Mouse (Mus musculus): ENCODE measurements at regions not wholly inside any gene's neighbourhood (a gene's known extent, or its start where the extent isn't known, plus 50 kb on each side); places are given as distances from the start of the nearest gene placed in this dataset.

- H3K9ac ChIP-seq = no peak overlapping the region
- H3K4me2 ChIP-seq = peak overlapping the region; percentile 25
- H3K27me3 ChIP-seq = peaks cover 94% of the 10 kb centered on the region
- WGBS = under 1% methylated on average over 6 of the region's 6 CpGs
- no peaks in the 10 kb centered on the region for H3K9me3 ChIP-seq (replicated peaks)
- H3K27ac ChIP-seq = no peak overlapping the region
- H3K36me3 ChIP-seq (ENCODE audit: poor library complexity, severe bottlenecking) = no peaks in the 10 kb centered on the region
- no peak overlapping the region for H3K4me3 ChIP-seq
- peak; percentile 89 for ATAC-seq
- peaks cover 21% of the 10 kb centered on the region for H3K4me1 ChIP-seq
Measured at GRCm38 (mm10) chr13:72345647-72346133, 282.9 kb upstream of the Irx2 start.

DNA sequence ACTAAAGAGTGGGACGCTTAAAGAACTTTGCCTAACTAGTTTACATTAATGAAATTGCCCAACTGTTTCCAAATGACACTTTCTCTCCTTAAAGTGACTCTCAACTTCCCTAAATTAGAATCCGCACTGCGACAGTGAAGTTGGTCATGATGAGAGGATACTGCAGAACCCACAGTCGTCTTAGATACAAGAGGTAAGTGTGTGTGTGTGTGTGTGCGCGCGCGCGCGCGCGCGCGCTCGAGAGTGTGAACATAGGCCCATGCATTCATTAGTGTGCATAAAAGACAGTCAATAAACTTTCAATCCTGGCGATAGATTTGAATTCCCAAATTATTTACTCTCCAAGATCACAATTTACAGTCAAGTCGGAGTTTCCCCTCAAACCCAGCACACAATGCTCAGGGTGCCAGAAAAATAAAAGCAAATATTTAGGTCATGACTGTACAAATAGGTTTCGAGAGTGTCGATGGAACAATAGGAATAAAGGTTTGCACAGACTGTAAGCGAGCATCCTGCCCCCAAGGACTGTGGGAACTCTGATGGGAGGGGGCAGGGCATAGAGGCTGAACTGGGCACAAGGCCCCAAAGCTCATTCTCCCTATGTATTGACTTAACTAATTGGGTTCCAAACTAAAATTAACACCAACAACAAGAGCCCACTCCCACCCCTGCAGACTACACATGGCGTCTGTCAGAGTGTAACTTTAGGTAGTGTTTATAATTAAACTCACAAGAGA, 282.2 kb upstream of the Irx2 start:
- ATAC-seq = peak; percentile 42
- H3K36me3 ChIP-seq (ENCODE audit: poor library complexity, severe bottlenecking) = no peaks in the 10 kb centered on the region
- peaks cover 93% of the 10 kb centered on the region for H3K27me3 ChIP-seq
- H3K27ac ChIP-seq = no peak overlapping the region
- H3K4me2 ChIP-seq = peak overlapping the region; percentile 25
- WGBS = 8% methylated on average over 21 of the region's 21 CpGs
- H3K9me3 ChIP-seq (replicated peaks) = no peaks in the 10 kb centered on the region
- H3K4me1 ChIP-seq = peaks cover 21% of the 10 kb centered on the region
- no peak overlapping the region for H3K9ac ChIP-seq
- H3K4me3 ChIP-seq = no peak overlapping the region

DNA sequence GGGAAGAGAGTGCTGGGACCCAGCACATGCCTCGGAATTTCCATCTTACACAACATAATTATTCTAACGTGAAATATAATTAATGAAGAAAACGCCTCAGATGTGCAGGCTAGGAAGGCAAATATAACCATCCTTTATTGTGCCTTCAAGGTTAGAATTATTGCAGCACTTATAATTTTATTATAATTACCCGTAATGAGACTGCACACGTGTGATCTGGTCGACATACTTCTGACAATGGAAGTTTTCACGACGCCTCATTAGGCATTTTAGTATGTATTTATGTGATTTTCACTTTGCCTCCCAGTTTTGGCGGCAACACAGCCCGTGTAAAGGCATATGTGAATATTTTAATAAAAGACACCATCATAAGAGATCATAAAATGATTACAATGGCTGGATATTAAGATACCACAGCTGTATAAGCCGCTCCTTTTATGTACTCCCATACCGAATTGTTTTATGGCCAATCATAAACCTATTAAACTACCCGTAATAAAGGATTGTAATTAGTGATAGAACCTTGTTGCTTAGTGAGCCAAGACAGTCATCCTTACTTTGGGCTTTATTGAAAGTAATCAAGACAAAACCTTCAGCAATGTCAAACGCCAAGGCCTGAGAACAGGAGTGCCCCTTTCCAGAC, 281.6 kb upstream of the Irx2 start:
- peak; percentile 17; the same call in 1 of the 2 replicates for ATAC-seq
- Histone ChIP-seq H3K9ac (no peak overlapping the region), H3K9me3 (replicated peaks) (no peaks in the 10 kb centered on the region), H3K4me1 (peaks cover 21% of the 10 kb centered on the region), H3K36me3 (ENCODE audit: poor library complexity, severe bottlenecking) (no peaks in the 10 kb centered on the region), H3K4me3 (no peak overlapping the region), H3K27ac (no peak overlapping the region), H3K27me3 (peaks cover 93% of the 10 kb centered on the region), H3K4me2 (no peak overlapping the region)
- WGBS = 71% methylated on average over 14 of the region's 14 CpGs

DNA sequence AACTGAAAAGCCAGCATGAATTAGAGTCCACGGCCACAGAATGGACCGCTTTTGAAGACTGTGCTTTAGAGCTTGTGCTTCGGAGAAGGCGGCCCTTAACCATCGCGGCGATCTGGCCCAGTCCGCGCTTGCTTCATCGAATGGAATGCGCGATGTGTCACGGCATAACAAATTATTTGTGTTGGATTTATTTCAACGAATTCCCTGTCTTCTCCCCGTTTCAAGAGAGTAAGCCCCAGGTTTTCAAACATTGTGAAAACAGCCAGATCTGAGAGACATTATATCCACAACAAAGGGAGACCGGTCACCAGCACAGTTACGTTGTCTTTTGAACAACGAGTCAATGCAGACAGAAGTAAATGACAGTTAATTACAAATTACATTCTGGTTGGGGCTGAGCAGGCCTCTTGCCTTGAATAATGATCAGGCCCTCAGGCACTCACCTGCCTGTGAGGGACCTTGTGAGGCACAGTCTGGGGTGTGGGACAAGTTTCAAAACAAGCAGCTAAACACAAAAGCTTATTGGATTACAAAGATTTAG, 275.9 kb upstream of the Irx2 start:
- peak overlapping the region; percentile 39 for H3K4me2 ChIP-seq
- H3K9me3 ChIP-seq (replicated peaks) = no peaks in the 10 kb centered on the region
- H3K4me3 ChIP-seq = no peak overlapping the region
- WGBS = 4% methylated on average over 18 of the region's 18 CpGs
- H3K4me1 ChIP-seq = peaks cover 10% of the 10 kb centered on the region
- H3K36me3 ChIP-seq (ENCODE audit: poor library complexity, severe bottlenecking) = no peaks in the 10 kb centered on the region
- no peak overlapping the region for H3K27ac ChIP-seq
- no peak overlapping the region for H3K9ac ChIP-seq
- ATAC-seq = peak; percentile 72
- peaks cover 95% of the 10 kb centered on the region for H3K27me3 ChIP-seq

DNA sequence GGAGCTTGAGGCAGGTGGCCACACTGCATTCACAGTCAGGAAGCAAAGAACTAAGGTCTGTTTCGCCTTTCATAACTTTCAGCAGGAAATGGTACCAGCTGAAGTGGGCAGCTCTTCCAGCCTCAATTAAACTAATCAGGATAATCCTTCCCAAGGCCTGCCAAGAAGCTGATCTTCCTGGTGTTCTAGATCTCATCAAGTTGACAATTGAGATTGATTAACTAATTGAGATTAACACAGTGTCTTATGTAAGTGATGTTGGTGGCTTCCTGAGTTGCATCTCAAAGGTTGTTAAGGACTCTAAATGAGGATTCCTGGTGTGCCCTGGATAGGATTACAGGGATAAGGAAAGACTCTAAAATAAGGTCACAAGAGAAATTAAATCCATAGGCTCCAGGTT, 273.3 kb upstream of the Irx2 start:
- peaks cover 14% of the 10 kb centered on the region for H3K4me1 ChIP-seq
- no peak overlapping the region for H3K9ac ChIP-seq
- no peak overlapping the region for H3K4me3 ChIP-seq
- no peak for ATAC-seq
- 41% methylated on average over 1 of the region's 1 CpGs for WGBS
- H3K9me3 ChIP-seq (replicated peaks) = no peaks in the 10 kb centered on the region
- no peak overlapping the region for H3K27ac ChIP-seq
- H3K27me3 ChIP-seq = peaks cover 93% of the 10 kb centered on the region
- H3K36me3 ChIP-seq (ENCODE audit: poor library complexity, severe bottlenecking) = no peaks in the 10 kb centered on the region
- no peak overlapping the region for H3K4me2 ChIP-seq

- no peak overlapping the region for H3K4me2 ChIP-seq
- 40% methylated on average over 3 of the region's 3 CpGs for WGBS
- H3K9ac ChIP-seq = no peak overlapping the region
- no peak for ATAC-seq
- no peak overlapping the region for H3K4me3 ChIP-seq
- no peaks in the 10 kb centered on the region for H3K9me3 ChIP-seq (replicated peaks)
- no peak overlapping the region for H3K27ac ChIP-seq
- H3K27me3 ChIP-seq = peaks cover 93% of the 10 kb centered on the region
- no peaks in the 10 kb centered on the region for H3K36me3 ChIP-seq (ENCODE audit: poor library complexity, severe bottlenecking)
- peaks cover 14% of the 10 kb centered on the region for H3K4me1 ChIP-seq
Measured at GRCm38 (mm10) chr13:72355821-72356220, 272.8 kb upstream of the Irx2 start.

- H3K4me3 ChIP-seq = no peak overlapping the region
- 25% methylated on average over 8 of the region's 8 CpGs for WGBS
- no peak for ATAC-seq
Measured at GRCm38 (mm10) chr13:72358243-72358904, 270.2 kb upstream of the Irx2 start.

GRCm38 (mm10) chr13:72365534-72366271, 262.9 kb upstream of the Irx2 start:
- no peaks in the 10 kb centered on the region for H3K36me3 ChIP-seq (ENCODE audit: poor library complexity, severe bottlenecking)
- H3K27me3 ChIP-seq = peaks cover 96% of the 10 kb centered on the region
- ATAC-seq = peak; percentile 53; the same call in 1 of the 2 replicates
- no peak overlapping the region for H3K27ac ChIP-seq
- WGBS = 6% methylated on average over 24 of the region's 24 CpGs
- H3K9ac ChIP-seq = no peak overlapping the region
- peak overlapping the region; percentile 38 for H3K4me2 ChIP-seq
- H3K9me3 ChIP-seq (replicated peaks) = no peaks in the 10 kb centered on the region
- H3K4me1 ChIP-seq = peaks cover 10% of the 10 kb centered on the region
- peak overlapping the region; percentile 6; the same call in 1 of the 2 replicates for H3K4me3 ChIP-seq

More at GRCm38 (mm10) chr13:72358243-72358904, 270.2 kb upstream of the Irx2 start:
- Histone ChIP-seq H3K4me2 (no peak overlapping the region), H3K9ac (no peak overlapping the region), H3K27ac (no peak overlapping the region), H3K36me3 (ENCODE audit: poor library complexity, severe bottlenecking) (no peaks in the 10 kb centered on the region), H3K4me1 (0 out of 2 replicates have a peak, but pooled peaks cover 4% of the 10 kb centered on the region), H3K27me3 (peaks cover 97% of the 10 kb centered on the region), H3K9me3 (replicated peaks) (no peaks in the 10 kb centered on the region)

GRCm38 (mm10) chr13:72366281-72366680, 262.3 kb upstream of the Irx2 start:
- 61% methylated on average over 11 of the region's 11 CpGs for WGBS
- Histone ChIP-seq H3K27ac (no peak overlapping the region), H3K9me3 (replicated peaks) (no peaks in the 10 kb centered on the region), H3K4me3 (0 out of 2 replicates have a peak overlapping the region, but pooled peaks have one; percentile 6), H3K4me1 (peaks cover 10% of the 10 kb centered on the region), H3K27me3 (peaks cover 96% of the 10 kb centered on the region), H3K9ac (no peak overlapping the region), H3K36me3 (ENCODE audit: poor library complexity, severe bottlenecking) (no peaks in the 10 kb centered on the region), H3K4me2 (peak overlapping the region; percentile 38)
- ATAC-seq = no peak

- no peak for ATAC-seq
- H3K9me3 ChIP-seq (replicated peaks) = no peaks in the 10 kb centered on the region
- no peak overlapping the region for H3K27ac ChIP-seq
- H3K27me3 ChIP-seq = peaks cover 72% of the 10 kb centered on the region
- no peak overlapping the region for H3K4me2 ChIP-seq
- 57% methylated on average over 1 of the region's 1 CpGs for WGBS
- H3K4me3 ChIP-seq = no peak overlapping the region
- no peaks in the 10 kb centered on the region for H3K36me3 ChIP-seq (ENCODE audit: poor library complexity, severe bottlenecking)
- H3K4me1 ChIP-seq = peaks cover 10% of the 10 kb centered on the region
- no peak overlapping the region for H3K9ac ChIP-seq
Measured at GRCm38 (mm10) chr13:72370131-72370530, 258.5 kb upstream of the Irx2 start.

DNA sequence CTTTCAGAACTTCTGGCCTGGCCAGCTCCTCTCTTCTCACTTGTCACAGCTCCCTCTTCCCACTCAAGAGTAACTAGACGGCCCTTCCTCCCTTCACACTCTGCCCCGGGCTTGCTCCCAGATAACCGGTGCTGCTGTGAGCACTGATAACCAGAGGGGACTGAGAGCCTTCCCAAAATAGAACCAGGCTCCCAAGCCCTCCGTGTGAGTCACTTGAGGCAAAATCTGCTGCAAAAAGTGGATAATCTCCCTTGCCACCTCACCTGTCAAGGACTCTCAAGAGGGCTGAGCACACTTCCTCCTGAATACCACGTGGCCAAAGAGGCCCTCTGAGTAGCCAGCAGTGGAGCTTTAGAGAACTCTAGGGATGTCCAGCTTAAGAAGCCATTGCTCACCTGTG, 257.6 kb upstream of the Irx2 start:
- peaks cover 64% of the 10 kb centered on the region for H3K27me3 ChIP-seq
- H3K4me2 ChIP-seq = no peak overlapping the region
- H3K4me1 ChIP-seq = peaks cover 1% of the 10 kb centered on the region
- ATAC-seq = no peak
- H3K36me3 ChIP-seq (ENCODE audit: poor library complexity, severe bottlenecking) = no peaks in the 10 kb centered on the region
- WGBS = 72% methylated on average over 5 of the region's 5 CpGs
- no peaks in the 10 kb centered on the region for H3K9me3 ChIP-seq (replicated peaks)
- no peak overlapping the region for H3K27ac ChIP-seq
- no peak overlapping the region for H3K9ac ChIP-seq
- no peak overlapping the region for H3K4me3 ChIP-seq

All from forebrain, embryonic 13.5 days (tissue).